Mouse (Mus musculus) ES-E14 (cell line): ENCODE measurements around the gene Cdk19. TPM values are rescaled to one million over a fixed set of nuclear protein-coding genes. Genes with fewer than 3 reads are reported as not detected.

Experiments used
- DNase-seq: peaks from one replicate; pipeline ENCODE4 v3.0.0-alpha.2; 2013; ENCODE audit warnings: low read depth, low spot score
- H3K27ac ChIP-seq: 2 replicates; pipeline ENCODE4 v1.5.1; 2012; ENCODE audit warnings: low read depth, mild to moderate bottlenecking, low read length, moderate library complexity, mixed read lengths; ENCODE audit not compliant: poor library complexity, insufficient read depth, severe bottlenecking
- H3K36me3 ChIP-seq: 2 replicates; pipeline ENCODE4 v1.6.1; 2012; ENCODE audit warnings: mild to moderate bottlenecking, low read length, moderate library complexity, mixed read lengths; ENCODE audit not compliant: control insufficient read depth, poor library complexity, insufficient read depth, severe bottlenecking
- H3K4me1 ChIP-seq, 2 experiments: fragments of 150-350 bp in 1 of 2; sonication (generic) in 1 of 2; 2 replicates each; pipeline ENCODE4 v1.6.1; 2012; ENCODE audit warnings: low read length in 2 of 2, mild to moderate bottlenecking in 1 of 2, mixed read lengths in 1 of 2; ENCODE audit not compliant: control insufficient read depth in 2 of 2, insufficient read depth in 2 of 2, poor library complexity in 1 of 2
- H3K4me3 ChIP-seq, 2 experiments: fragments of 150-350 bp in 1 of 2; sonication (generic) in 1 of 2; 2 replicates each; pipeline ENCODE4 v1.5.1; 2012; ENCODE audit warnings: low read length in 2 of 2, low read depth in 1 of 2, mild to moderate bottlenecking in 1 of 2, mixed read lengths in 1 of 2; ENCODE audit not compliant: insufficient read depth in 1 of 2, poor library complexity in 1 of 2, severe bottlenecking in 1 of 2
- H3K9ac ChIP-seq: 2 replicates; pipeline ENCODE4 v1.6.1; 2012; ENCODE audit warnings: low read depth, mild to moderate bottlenecking, low read length, mixed read lengths; ENCODE audit not compliant: poor library complexity, insufficient read depth, severe bottlenecking
- H3K9me3 ChIP-seq: fragments of 150-350 bp; sonication (generic); 2 replicates; pipeline ENCODE4 v1.6.1; 2012; ENCODE audit warnings: low read depth, mild to moderate bottlenecking, low read length; ENCODE audit not compliant: control insufficient read depth, insufficient read depth
- CHD2 ChIP-seq: IDR thresholded peaks from 2 replicates; pipeline ENCODE4 v1.6.1; 2014; ENCODE audit warnings: mild to moderate bottlenecking, low read depth, low read length, inconsistent platforms
- HCFC1 ChIP-seq: IDR thresholded peaks from 2 replicates; pipeline ENCODE4 v1.6.1; 2012; ENCODE audit warnings: low read length, inconsistent platforms, borderline replicate concordance; ENCODE audit not compliant: insufficient read depth
- MAFK ChIP-seq: IDR thresholded peaks from 2 replicates; pipeline ENCODE4 v1.6.1; 2014; ENCODE audit warnings: mild to moderate bottlenecking, low read depth, low read length, inconsistent platforms; ENCODE audit not compliant: insufficient read depth
- ZC3H11A ChIP-seq: IDR thresholded peaks from 2 replicates; pipeline ENCODE4 v1.6.1; 2012; ENCODE audit warnings: low read depth, mild to moderate bottlenecking, inconsistent platforms, low read length, borderline replicate concordance
- ZNF384 ChIP-seq: IDR thresholded peaks from 2 replicates; pipeline ENCODE4 v1.6.1; 2012; ENCODE audit warnings: low read depth, low read length, inconsistent platforms
- in situ Hi-C, 2 experiments: fragments of 600-800 bp; cut with MboI; formaldehyde crosslinking; loops; one replicate each; pipeline ENCODE4 v1.15.1; 2025; ENCODE audit warnings: low sequenced_read_pairs in 2 of 2, inconsistent platforms in 1 of 2; ENCODE audit not compliant: unreplicated experiment in 2 of 2
- total RNA-seq: library from RNA; depleted of rRNA; stranded (reverse); fragments of 300-350 nt; gene quantifications from 2 replicates; pipeline ENCODE4 v1.2.3, GENCODE M21; 2012

Cdk19 gene
- total RNA-seq, 1 experiment: 6.4 TPM

DNA sequence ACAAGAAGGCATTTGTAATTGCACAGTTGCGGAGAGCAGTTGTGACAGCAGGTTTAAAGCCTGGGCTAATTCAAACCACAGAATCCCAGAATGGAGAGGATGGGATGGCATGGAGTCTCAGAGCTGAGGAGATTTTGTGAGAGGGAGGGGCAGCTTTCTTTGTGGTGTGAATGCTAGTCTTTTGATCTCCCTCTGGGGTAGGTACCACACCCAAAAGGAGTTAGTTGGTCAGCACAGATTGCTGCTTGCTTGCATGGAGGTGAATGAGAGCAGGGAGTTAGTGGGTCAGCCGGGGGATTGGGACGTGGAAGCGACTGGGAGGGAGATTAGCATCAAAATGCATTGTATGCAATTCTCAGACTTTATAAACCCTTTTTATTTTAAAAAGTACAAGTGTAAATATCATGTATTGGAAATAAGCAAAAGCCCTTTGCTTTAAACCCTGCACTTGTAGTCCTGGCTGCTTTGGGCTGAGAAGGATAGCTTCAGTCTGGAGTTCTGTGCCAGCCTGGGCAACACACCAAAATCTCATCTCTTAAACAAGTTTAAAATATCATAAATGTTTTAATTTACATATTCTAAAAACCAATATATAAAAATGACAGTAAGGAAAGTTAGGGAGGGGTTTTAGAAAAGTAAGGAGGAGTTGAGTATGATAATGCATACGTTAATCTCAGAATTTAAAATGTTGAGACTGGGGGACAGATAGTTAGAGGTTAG is 25.4 kb downstream of the Cdk19 start:
- Histone ChIP-seq H3K9ac (no peak overlapping the region), H3K36me3 (peaks cover under 1% of the 10 kb centered on the region; the same call in 1 of the 2 replicates), H3K9me3 (no peaks in the 10 kb centered on the region), H3K27ac (peak overlapping the region; percentile 42; the same call in 1 of the 2 replicates), H3K4me1 (peaks cover 10 to 15% of the 10 kb centered on the region in 2 experiments), H3K4me3 (no peak overlapping the region)
- in situ Hi-C loops: loop anchor here in 1 of 2 experiments (10.0 kb wide), 1 partner anchor 160 kb away; no protein-coding TSS in a partner anchor
- DNase-seq: peak; percentile 56
- no peak for TF ChIP-seq CHD2

DNA sequence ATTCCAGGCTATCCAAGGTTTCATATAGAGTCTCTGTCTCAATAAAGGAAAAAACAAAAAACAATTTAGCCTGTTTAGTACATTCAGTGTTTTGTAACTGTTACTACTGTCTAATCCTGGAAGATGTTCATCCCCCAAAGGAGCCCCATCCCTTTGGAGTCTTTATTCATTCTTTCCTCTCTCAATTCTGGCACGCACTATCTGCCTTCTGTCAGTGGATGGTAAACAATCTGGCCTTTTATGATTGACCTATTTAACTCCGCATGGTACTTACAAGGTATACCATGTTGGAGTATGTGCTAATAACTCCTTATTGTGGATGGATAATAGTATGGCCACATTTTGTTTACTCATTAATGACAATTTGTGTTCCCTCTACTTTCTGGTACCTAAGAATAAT is 26.6 kb downstream of the Cdk19 start:
- no peak for DNase-seq
- Histone ChIP-seq H3K36me3 (no peaks in the 10 kb centered on the region), H3K4me1 (peaks cover 10 to 12% of the 10 kb centered on the region in 2 experiments), H3K9me3 (no peaks in the 10 kb centered on the region), H3K4me3 (no peak overlapping the region), H3K9ac (no peak overlapping the region), H3K27ac (no peak overlapping the region)
- no peak for TF ChIP-seq ZNF384
- no peak for TF ChIP-seq ZC3H11A
- no peak for TF ChIP-seq MAFK
- no peak for TF ChIP-seq HCFC1
- in situ Hi-C loops: loop anchor here in 1 of 2 experiments (10.0 kb wide), 1 partner anchor 159 kb away; no protein-coding TSS in a partner anchor

DNA sequence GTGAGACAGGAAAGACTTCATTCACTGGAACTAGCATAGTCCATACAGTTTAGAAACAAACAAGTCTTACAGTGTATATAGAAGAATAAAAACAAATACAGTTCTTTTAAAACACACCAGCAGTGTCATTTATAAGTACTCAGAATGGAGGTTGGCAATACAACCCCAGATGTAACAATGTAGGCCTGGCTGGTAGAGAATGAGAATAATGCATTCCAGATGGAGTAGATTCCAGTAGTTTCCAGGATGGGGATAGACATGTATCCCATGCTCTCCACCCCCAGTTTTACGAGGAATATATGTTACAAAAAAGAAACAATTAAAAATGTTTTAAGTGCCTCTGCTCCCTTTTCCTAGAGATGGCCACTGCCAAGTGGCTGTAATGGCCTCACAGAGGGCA is 29.2 kb downstream of the Cdk19 start:
- no peak overlapping the region for H3K9ac ChIP-seq
- no peaks in the 10 kb centered on the region for H3K9me3 ChIP-seq
- no peak for DNase-seq
- no peak for TF ChIP-seq HCFC1
- no peak overlapping the region for H3K4me3 ChIP-seq
- H3K27ac ChIP-seq: no peak overlapping the region
- H3K36me3 ChIP-seq: no peaks in the 10 kb centered on the region
- in situ Hi-C loops: loop anchor here in 1 of 2 experiments (10.0 kb wide), 1 partner anchor 156 kb away; no protein-coding TSS in a partner anchor
- peaks cover 9% of the 10 kb centered on the region in 2 experiments for H3K4me1 ChIP-seq

DNA sequence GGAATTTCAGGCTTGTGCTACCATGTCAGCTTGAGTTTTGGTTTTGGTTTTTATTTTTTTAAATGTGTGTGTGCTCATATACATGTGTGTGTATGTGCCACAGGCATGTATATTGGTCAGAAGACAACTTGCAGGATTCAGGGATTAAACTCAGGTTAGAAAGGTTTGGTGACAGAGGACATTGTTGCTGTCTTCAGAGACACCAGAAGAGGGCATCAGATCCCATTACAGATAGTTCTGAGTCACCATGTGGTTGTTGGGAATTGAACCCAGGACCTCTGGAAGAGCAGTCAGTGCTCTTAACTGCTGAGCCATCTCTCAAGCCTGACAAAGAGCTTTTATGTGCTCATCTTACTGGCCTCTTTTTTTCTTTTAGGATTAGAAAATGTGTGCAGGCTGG is 30.8 kb downstream of the Cdk19 start:
- no peak for DNase-seq
- Histone ChIP-seq H3K9me3 (no peaks in the 10 kb centered on the region), H3K27ac (no peak overlapping the region), H3K9ac (no peak overlapping the region), H3K36me3 (no peaks in the 10 kb centered on the region), H3K4me3 (no peak overlapping the region), H3K4me1 (peaks cover 4 to 10% of the 10 kb centered on the region in 2 experiments)
- in situ Hi-C loops: no loop called here
- TF ChIP-seq CHD2: no peak
- no peak for TF ChIP-seq ZC3H11A
- TF ChIP-seq ZNF384: no peak
- TF ChIP-seq MAFK: no peak
- no peak for TF ChIP-seq HCFC1

DNA sequence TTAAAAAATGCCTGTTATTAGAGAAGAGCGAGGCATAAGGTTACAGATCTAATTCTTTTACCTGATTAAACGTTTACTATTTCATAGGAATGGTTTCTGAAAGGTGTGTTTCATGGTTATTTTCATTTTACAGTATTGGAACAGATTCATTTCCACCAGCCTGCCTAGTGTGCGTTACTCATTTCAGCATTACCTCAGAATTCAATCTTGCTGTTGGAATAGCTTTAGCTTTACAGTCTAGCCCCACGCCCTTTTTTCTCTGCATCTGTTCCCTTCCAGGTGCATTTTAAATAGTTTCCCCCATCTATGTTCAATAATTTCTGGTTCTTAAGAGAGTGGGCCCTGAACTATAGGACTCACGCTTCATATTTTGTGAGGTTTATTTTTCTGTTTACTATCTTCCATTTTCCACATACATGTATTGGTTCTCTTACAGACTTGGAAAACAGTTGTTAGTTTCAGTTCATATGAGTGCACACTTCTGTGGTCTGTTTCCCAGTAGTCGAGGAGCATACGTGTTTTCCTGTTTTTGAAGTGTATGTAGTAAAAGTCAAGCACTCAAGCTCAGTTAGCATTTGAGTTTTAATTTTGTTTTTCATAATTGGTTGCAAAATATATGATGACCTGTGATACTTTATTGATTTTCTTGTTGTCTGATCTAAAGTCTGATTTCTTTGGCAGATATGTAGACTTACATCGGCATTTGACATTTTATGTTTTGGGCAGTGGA is 32.0 kb downstream of the Cdk19 start:
- peaks cover 8 to 10% of the 10 kb centered on the region in 2 experiments for H3K4me1 ChIP-seq
- no peak for TF ChIP-seq MAFK
- H3K27ac ChIP-seq: no peak overlapping the region
- H3K9ac ChIP-seq: no peak overlapping the region
- H3K9me3 ChIP-seq: no peaks in the 10 kb centered on the region
- in situ Hi-C loops: no loop called here
- DNase-seq: no peak
- no peak overlapping the region for H3K4me3 ChIP-seq
- H3K36me3 ChIP-seq: no peaks in the 10 kb centered on the region
